Mouse (Mus musculus) kidney, adult 2 months (tissue): Measurements from ENCODE around the gene Tex45.

Experiments used
- CTCF ChIP-seq: fragments of 200-500 bp; conservative IDR thresholded peaks from 2 replicates; pipeline ENCODE4 v1.5.1; 2011; ENCODE audit warnings: low read depth, mild to moderate bottlenecking, control low read depth, low read length, moderate library complexity, mixed read lengths; ENCODE audit not compliant: insufficient read depth, insufficient read length
- POLR2A ChIP-seq: fragments of 200-500 bp; IDR thresholded peaks from one replicate; pipeline ENCODE4 v1.6.1; 2011; ENCODE audit warnings: low read depth, low read length, control low read depth

DNA sequence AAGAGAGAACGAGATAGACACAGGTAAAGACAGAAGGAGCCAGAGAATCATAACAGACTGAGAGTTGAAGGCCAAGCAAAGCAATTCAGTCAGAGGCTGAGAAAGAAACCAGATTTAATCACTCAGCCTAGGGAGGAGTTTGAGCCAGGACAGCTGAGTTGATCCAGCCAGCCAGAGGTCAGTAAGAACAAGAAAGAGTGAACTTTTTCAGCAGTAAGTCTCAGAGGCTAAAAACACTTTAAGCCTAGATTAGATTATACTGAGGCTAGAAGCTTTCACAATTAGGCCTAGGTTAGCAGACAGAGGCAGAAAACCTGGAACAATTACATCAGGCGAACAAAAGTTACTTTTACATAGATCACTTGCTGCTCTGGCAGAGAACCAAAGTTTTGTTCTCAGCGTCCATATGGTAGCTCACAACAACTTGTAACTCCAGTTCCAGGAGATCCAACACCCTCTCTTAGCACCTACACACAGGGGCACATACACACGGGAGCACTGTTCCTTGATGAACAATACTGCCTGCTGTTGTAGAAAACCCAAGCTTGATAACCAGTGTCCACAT, 9.6 kb downstream of the Tex45 start:
- TF ChIP-seq CTCF (no peak), POLR2A (no peak)
